Mouse (Mus musculus): ENCODE measurements around the gene Gm17019.
"Not testable (repeated sequence)": the region's sequence is repeated elsewhere in the genome, so short reads cannot be mapped to it uniquely, and the experiment has no call there.

Gene Gm17019

DNA sequence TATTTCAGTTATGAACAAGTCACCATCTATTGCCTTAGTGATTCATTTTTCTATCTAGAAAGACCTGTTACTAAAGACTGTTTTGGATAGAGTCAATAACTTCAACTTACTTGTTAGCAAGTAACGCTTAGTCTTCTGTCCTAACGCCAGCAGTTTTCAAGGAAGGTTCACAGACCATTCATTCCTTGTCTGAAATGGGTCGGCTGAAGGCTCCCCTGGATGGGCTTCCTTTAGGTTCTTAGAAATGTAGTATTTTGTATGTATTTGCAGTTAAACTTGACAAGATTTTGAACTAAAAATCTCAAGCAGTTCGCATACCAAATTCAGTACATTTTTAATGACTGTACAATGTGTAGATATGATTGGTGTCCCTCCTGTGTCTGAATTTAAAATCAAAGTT is 35.2 kb downstream of the Gm17019 start:
- DNase-seq (ENCODE audit: low spot score in 2 of 2): not testable (repeated sequence)

DNA sequence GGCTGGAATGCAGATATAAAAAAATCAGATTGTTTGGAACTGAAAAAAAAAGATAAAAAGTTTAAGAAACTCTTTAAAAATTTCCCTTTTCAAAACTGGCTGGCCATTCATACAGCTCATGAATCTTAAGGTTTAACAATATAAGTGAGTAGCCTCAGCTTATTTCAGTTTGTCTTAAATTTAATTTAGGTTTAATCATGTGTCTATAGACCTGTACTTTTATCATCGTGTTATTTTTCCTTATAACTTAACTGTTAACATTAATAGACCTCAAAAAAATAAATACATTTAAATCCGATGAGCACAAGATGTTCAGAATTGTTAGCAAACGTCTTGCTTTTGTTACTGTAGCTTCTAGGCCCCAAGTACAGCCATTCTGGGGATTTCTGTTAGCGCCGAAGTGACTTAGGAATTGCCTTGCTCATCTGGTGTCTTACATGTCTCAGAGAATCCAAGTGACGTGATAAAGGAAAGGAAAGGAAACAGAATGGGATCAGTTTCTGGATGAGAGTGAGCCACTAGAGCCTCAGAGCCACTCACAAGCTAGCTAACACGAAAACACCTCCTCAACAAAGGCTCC is 36.0 kb downstream of the Gm17019 start:
- DNase-seq (ENCODE audit: low spot score in 2 of 2): not testable (repeated sequence)

DNA sequence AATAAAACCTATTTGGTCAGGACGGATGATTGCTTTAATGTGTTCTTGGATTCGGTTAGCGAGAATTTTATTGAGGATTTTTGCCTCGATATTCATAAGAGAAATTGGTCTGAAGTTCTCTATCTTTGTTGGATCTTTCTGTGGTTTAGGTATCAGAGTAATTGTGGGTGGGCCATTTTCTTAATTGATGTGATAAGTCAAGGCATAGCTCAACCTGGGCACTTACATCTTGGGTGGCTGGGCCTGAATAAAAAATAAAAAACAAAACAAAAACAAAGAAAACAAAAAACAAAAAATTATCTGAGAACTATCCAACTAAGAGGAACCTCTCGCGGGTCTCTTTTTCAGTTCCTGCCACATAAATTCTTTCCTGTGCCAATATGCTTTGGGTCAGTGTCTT is 38.7 kb downstream of the Gm17019 start:
- DNase-seq (ENCODE audit: low spot score in 2 of 2): not testable (repeated sequence)

DNA sequence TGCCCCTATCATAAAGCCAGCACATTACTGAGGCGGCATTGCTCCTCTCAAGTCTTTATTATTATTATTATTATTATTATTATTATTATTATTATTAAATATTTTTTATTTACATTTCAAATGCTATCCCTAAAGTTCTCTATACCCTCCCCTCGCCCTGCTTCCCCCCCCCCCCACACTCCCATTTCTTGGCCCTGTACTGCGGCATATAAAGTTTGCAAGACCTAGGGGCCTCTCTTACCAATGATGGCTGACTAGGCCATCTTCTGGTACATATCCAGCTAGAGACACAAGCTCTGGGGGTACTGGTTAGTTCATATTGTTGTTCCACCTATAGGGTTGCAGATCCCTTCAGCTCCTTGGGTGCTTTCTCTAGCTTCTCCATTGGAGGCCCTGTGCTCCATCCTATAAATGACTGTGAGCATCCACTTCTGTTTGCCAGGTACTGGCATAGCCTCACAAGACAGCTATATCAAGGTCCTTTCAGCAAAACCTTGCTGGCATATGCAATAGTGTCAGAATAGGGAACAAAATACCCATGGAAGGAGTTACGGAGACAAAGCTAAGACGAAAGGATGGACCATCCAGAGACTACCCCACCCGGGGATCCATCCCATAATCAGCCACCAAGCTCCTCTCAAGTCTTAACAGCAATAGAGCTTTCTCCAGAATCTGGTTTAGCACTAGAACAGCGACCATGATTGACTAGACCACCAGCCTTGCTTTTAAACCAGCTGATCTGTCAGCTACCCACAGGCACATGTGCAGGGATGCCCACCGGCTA is 42.2 kb downstream of the Gm17019 start:
- DNase-seq (ENCODE audit: low spot score in 2 of 2): not testable (repeated sequence)

DNA sequence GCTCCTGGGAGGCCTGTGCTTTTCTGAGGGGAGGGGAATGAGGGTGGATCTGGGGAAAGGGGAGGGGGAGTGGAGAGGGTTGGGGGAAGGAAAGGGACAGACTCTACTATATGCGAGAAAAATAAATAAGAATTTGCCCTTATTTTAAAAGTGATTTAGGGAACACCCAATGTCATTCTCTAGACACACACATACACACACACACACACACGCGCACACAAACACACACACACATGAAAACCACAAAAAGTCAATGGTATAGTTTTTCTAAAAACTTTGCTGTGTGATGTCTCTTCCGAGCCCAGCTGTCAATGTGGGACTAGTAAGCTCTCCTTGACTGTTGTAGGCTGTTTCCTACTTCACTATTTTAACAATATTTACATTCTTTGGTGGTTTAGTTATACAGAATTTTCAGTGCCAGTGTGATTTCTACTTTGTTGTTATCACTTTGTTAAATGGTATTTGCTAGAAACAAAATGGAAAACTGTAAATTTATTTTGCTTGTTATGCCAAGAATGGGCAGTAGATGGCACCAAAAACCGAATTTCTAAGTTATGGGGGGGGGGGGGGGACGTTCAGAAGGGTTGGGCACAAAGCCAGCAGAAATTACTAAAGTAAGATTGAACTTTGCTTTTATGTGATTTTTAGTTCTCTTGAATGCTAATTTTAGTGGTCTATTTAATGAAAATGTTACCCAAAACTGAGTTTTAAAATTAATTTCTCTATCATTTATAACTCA is 46.0 kb downstream of the Gm17019 start:
- not testable (repeated sequence) for DNase-seq (ENCODE audit: low spot score in 2 of 2)

Data from thymus, postnatal 10 days (tissue).